Mouse (Mus musculus) embryonic facial prominence, embryonic 10.5 days (tissue): ENCODE measurements around the gene Ccdc33. TPM values are rescaled to one million over a fixed set of nuclear protein-coding genes. Genes with fewer than 3 reads are reported as not detected.

Experiments
- DNase-seq: peaks from one replicate; pipeline ENCODE4 v3.0.0-alpha.2; 2017; ENCODE audit warnings: low spot score
- H3K27ac ChIP-seq: fragments of 300-500 bp; sonication (generic); replicated peaks from 2 replicates; pipeline ENCODE4 v1.5.1; 2016; ENCODE audit warnings: mild to moderate bottlenecking
- H3K27me3 ChIP-seq: fragments of 300-500 bp; sonication (generic); replicated peaks from 2 replicates; pipeline ENCODE4 v1.6.1; 2016; ENCODE audit warnings: low read depth, mild to moderate bottlenecking; ENCODE audit not compliant: poor library complexity, severe bottlenecking
- H3K36me3 ChIP-seq: fragments of 300-500 bp; sonication (generic); replicated peaks from 2 replicates; pipeline ENCODE4 v1.6.1; 2016; ENCODE audit warnings: mild to moderate bottlenecking, moderate library complexity
- H3K4me1 ChIP-seq: fragments of 300-500 bp; sonication (generic); 2 replicates; pipeline ENCODE4 v1.6.1; 2016
- H3K4me3 ChIP-seq: fragments of 300-500 bp; sonication (generic); 2 replicates; pipeline ENCODE4 v1.5.1; 2016; ENCODE audit warnings: mild to moderate bottlenecking, moderate library complexity
- H3K9me3 ChIP-seq: fragments of 300-500 bp; sonication (generic); 2 replicates; pipeline ENCODE4 v1.6.1; 2016; ENCODE audit warnings: mild to moderate bottlenecking
- WGBS: fragments of 180-500 bp; shearing (Covaris S2); methylation state at CpG from one replicate; pipeline ENCODE4 v1.1.7; 2016; 5-methylcytosine and 5-hydroxymethylcytosine counted together
- polyA plus RNA-seq: library from polyadenylated mRNA; unstranded; fragments of >200 nt; fragmentation: Nextera tagmentation; extraction: Ambion mirVana; gene quantifications from 2 replicates; pipeline ENCODE4 v1.2.1, GENCODE M21; 2016

Gene Ccdc33
- polyA plus RNA-seq, 1 experiment from 2014 or later, result 0.56 TPM

DNA sequence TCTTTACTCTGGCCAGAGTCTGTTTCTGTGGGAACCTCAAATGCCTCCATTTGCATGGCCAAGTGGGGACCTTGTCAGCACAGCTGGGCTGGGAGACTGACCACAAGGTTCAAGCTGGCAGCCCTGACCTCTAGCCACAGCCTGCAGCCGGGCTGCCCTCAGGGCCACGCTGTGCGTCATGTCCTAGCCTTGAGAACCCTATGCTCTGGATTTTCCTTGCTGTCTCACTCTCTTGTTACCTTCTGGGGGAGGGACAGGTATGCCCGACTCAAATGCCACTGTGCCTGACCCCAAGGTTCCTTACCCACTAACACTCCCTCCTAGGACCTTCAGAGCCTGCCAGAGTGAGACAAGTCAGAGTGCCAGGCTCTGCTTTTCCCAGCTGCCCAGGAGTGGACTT is 81.7 kb downstream of the Ccdc33 start:
- no peak overlapping the region for H3K4me3 ChIP-seq
- H3K27me3 ChIP-seq, result peaks cover 58% of the 10 kb centered on the region
- H3K4me1 ChIP-seq, result peaks cover 43% of the 10 kb centered on the region
- no peaks in the 10 kb centered on the region for H3K36me3 ChIP-seq
- DNase-seq, result no peak
- no peak overlapping the region for H3K27ac ChIP-seq
- H3K9me3 ChIP-seq, result no peaks in the 10 kb centered on the region
- 74% methylated on average over 4 of the region's 4 CpGs for WGBS

- Histone ChIP-seq H3K27me3 (peaks cover 58% of the 10 kb centered on the region), H3K9me3 (no peaks in the 10 kb centered on the region), H3K27ac (no peak overlapping the region), H3K4me3 (no peak overlapping the region), H3K36me3 (no peaks in the 10 kb centered on the region), H3K4me1 (peaks cover 42% of the 10 kb centered on the region)
- WGBS, result 78% methylated on average over 7 of the region's 7 CpGs
- DNase-seq, result no peak
These were observed 82.5 kb downstream of the Ccdc33 start for GRCm38 (mm10) chr9:58035951-58036698.

DNA sequence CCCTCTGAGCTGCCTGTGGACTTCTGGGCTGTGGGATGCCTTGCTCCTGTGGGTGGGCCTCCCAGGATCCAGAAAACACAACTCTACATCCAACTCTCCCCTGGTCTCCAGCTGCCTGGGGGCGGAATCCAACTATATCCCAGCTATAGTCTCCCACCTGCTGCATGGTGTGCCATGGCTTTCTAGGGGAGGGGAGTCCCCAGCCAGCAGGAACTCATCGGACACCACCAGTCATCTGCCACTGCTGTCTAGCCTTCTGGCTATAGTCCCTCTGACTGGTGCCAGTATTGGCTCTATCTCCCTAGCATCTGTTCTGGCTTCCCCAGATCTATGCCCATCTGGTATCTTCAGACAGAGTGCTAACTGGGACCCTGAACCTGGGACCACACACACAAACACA is 83.1 kb downstream of the Ccdc33 start:
- 72% methylated on average over 2 of the region's 2 CpGs for WGBS
- H3K4me3 ChIP-seq, result no peak overlapping the region
- H3K27ac ChIP-seq, result no peak overlapping the region
- no peaks in the 10 kb centered on the region for H3K9me3 ChIP-seq
- DNase-seq, result no peak
- peaks cover 58% of the 10 kb centered on the region for H3K27me3 ChIP-seq
- H3K4me1 ChIP-seq, result peaks cover 37% of the 10 kb centered on the region
- H3K36me3 ChIP-seq, result no peaks in the 10 kb centered on the region

DNA sequence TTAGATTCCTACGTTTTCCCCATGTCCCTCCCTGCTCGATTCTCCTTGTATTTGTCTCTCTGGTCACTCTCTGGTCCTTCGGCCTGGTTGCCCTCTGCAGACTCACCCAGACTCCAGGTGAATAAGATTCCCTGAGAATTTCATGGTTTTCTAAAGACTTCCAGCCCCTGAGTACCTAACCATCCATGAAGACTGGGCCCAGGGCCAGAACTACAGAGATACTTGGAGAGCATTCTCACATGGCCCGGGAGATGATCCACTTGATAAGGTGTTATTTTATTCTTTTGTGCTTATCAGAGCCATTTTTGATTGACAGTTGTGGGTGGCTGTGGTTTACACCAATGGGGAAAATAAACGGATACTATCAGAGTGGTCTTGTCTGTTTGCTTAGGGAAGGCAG is 86.7 kb downstream of the Ccdc33 start:
- Histone ChIP-seq H3K4me1 (peaks cover 9% of the 10 kb centered on the region), H3K4me3 (no peak overlapping the region), H3K9me3 (no peaks in the 10 kb centered on the region), H3K27me3 (peaks cover 32% of the 10 kb centered on the region), H3K36me3 (no peaks in the 10 kb centered on the region), H3K27ac (no peak overlapping the region)
- DNase-seq, result no peak
- WGBS, result 83% methylated on average over 5 of the region's 5 CpGs

DNA sequence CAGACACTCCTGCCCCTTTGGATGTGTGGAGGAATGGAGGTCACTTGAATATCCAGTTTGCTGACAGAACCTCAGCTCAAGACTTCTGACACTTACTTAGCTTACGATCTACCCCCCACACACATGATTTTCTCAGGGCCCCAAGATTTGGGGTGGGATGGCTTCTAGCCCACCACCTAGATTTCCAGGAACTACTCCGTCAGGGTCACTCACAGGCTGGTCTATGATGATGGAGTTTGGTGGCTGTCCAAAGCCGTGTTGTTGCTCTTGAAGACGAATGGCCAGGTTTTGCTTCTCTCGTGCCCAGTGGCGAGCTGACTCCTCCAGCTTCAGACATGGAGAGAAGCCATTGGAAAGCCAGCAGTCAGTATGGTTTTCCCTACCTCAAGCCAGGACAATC is 89.0 kb downstream of the Ccdc33 start:
- H3K4me3 ChIP-seq, result no peak overlapping the region
- no peaks in the 10 kb centered on the region for H3K36me3 ChIP-seq
- no peak overlapping the region for H3K27ac ChIP-seq
- no peak for DNase-seq
- H3K9me3 ChIP-seq, result no peaks in the 10 kb centered on the region
- WGBS, result 91% methylated on average over 6 of the region's 6 CpGs
- peaks cover 18% of the 10 kb centered on the region for H3K27me3 ChIP-seq
- H3K4me1 ChIP-seq, result peaks cover 9% of the 10 kb centered on the region

GRCm38 (mm10) chr9:58028841-58029240 is 89.8 kb downstream of the Ccdc33 start:
- H3K36me3 ChIP-seq, result no peaks in the 10 kb centered on the region
- DNase-seq, result no peak
- peaks cover 18% of the 10 kb centered on the region for H3K27me3 ChIP-seq
- no peak overlapping the region for H3K4me3 ChIP-seq
- WGBS, result 81% methylated on average over 5 of the region's 5 CpGs
- peaks cover 9% of the 10 kb centered on the region for H3K4me1 ChIP-seq
- H3K27ac ChIP-seq, result no peak overlapping the region
- H3K9me3 ChIP-seq, result no peaks in the 10 kb centered on the region

- Histone ChIP-seq H3K27me3 (peaks cover 5% of the 10 kb centered on the region), H3K4me3 (no peak overlapping the region), H3K36me3 (no peaks in the 10 kb centered on the region), H3K4me1 (peaks cover 9% of the 10 kb centered on the region), H3K27ac (no peak overlapping the region), H3K9me3 (no peaks in the 10 kb centered on the region)
- 64% methylated on average over 2 of the region's 2 CpGs for WGBS
- DNase-seq, result no peak
These were observed 91.0 kb downstream of the Ccdc33 start for GRCm38 (mm10) chr9:58027426-58028180.

- WGBS, result 92% methylated on average over 9 of the region's 9 CpGs
- DNase-seq, result no peak
These were observed 92.6 kb downstream of the Ccdc33 start for GRCm38 (mm10) chr9:58025995-58026394.

DNA sequence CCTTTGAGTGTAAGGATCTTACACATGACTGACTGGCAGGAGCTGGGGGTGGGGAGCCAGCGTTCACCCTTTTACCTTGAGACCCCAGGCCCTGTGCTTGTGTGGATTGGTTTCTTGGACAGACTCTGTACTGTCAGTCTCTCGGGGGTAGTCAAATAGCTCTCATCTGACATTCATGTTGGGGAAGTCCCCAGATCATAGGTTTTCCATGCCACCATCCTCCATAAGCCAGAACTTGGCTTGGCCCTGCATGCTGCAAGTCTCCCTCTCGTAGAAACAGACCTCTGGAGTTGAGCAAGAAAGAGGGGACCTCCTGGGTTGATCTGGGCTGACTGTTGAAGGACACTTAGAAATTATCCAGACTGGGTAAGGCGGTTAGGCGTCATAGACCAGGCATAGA is 100.2 kb downstream of the Ccdc33 start:
- Histone ChIP-seq H3K4me3 (no peak overlapping the region), H3K9me3 (no peaks in the 10 kb centered on the region), H3K4me1 (no peaks in the 10 kb centered on the region), H3K27ac (no peak overlapping the region), H3K36me3 (no peaks in the 10 kb centered on the region), H3K27me3 (no peaks in the 10 kb centered on the region)
- DNase-seq, result no peak
- 89% methylated on average over 5 of the region's 5 CpGs for WGBS

More at GRCm38 (mm10) chr9:58025995-58026394, 92.6 kb downstream of the Ccdc33 start:
- peaks cover 4% of the 10 kb centered on the region for H3K27me3 ChIP-seq
- H3K4me3 ChIP-seq, result no peak overlapping the region
- no peaks in the 10 kb centered on the region for H3K36me3 ChIP-seq
- H3K4me1 ChIP-seq, result peaks cover under 1% of the 10 kb centered on the region; the same call in 1 of the 2 replicates
- no peaks in the 10 kb centered on the region for H3K9me3 ChIP-seq
- H3K27ac ChIP-seq, result no peak overlapping the region

DNA sequence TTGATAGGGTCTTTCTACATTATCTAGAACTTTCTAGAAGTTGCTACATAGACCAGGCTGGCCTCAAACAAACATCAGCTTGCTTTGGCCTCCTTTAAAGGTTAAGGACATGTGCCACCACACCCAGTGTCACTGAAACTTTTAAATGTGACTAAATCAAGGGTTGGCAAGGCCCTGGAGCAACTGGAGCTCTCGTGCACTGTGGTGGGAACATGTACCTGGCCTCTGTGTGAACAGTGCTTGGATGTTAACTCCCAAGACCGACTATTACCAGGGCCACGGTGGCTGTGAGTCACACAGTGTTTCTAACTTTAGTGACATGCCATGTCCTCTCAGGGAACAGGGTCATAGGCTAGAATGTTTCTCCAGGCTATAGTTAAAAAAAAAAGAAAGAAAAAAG is 101.7 kb downstream of the Ccdc33 start:
- no peak for DNase-seq
- H3K36me3 ChIP-seq, result no peaks in the 10 kb centered on the region
- 75% methylated on average over 3 of the region's 3 CpGs for WGBS

GRCm38 (mm10) chr9:58015856-58016255 is 102.8 kb downstream of the Ccdc33 start:
- H3K9me3 ChIP-seq, result no peaks in the 10 kb centered on the region
- WGBS, result 84% methylated on average over 6 of the region's 6 CpGs
- peaks cover 18% of the 10 kb centered on the region for H3K4me1 ChIP-seq
- no peak overlapping the region for H3K27ac ChIP-seq
- H3K27me3 ChIP-seq, result no peaks in the 10 kb centered on the region; the same call in 1 of the 2 replicates
- DNase-seq, result no peak
- H3K36me3 ChIP-seq, result no peaks in the 10 kb centered on the region
- no peak overlapping the region for H3K4me3 ChIP-seq

More for the DNA sequence above, 101.7 kb downstream of the Ccdc33 start:
- H3K4me1 ChIP-seq, result peaks cover 9% of the 10 kb centered on the region
- no peaks in the 10 kb centered on the region for H3K9me3 ChIP-seq
- no peaks in the 10 kb centered on the region; the same call in 1 of the 2 replicates for H3K27me3 ChIP-seq
- H3K27ac ChIP-seq, result no peak overlapping the region
- no peak overlapping the region for H3K4me3 ChIP-seq

DNA sequence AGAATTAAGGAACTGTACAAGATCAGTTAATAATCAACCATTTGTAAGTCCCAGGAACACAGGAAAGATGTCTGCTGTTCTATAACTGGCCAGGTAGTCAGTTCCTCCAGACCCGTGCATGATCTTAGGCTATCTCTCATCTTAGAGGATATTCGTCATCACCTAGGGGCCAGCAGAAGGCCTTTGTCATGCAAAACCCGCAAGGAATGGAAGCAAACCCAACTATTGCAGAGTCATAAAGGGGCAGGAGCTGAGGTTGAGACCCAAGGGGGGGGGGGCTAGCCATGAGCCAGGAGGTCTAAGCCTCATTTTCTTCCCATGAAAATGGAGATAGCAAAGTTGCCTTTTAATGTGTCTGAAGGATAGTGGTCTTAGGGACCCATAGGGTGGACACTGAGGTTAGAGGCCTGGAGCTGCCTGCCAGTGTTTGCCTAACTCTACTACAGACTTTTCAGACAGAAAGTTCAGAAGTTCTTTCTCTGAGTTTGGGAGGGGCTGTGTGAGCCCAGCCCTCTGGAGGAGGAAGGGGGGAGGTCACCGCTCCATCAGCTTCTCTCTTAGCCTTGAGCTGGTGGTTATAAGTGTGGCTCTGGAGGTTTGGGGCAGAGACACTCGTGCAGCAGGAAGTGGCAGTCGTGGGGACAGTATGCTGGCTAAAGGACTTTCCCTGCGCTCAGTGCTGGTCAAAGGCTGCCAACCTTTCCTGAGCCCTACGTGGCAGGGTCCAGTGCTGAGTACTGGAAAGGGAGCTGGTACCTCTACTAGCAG is 104.0 kb downstream of the Ccdc33 start:
- H3K9me3 ChIP-seq, result no peaks in the 10 kb centered on the region
- H3K27me3 ChIP-seq, result no peaks in the 10 kb centered on the region; the same call in 1 of the 2 replicates
- peaks cover 24% of the 10 kb centered on the region for H3K4me1 ChIP-seq
- H3K36me3 ChIP-seq, result no peaks in the 10 kb centered on the region
- no peak for DNase-seq
- 66% methylated on average over 8 of the region's 8 CpGs for WGBS
- no peak overlapping the region for H3K4me3 ChIP-seq
- no peak overlapping the region for H3K27ac ChIP-seq
